Mouse (Mus musculus): ENCODE results near the gene Foxc1. TPM values are rescaled to one million over a fixed set of nuclear protein-coding genes. Genes with fewer than 3 reads are reported as not detected.
A peak's percentile ranks its signal among the peaks of the same experiment; 100 is the strongest.

Foxc1 gene
- total and polyA plus RNA-seq, 2 experiments = 0.05 to 0.09 TPM

DNA sequence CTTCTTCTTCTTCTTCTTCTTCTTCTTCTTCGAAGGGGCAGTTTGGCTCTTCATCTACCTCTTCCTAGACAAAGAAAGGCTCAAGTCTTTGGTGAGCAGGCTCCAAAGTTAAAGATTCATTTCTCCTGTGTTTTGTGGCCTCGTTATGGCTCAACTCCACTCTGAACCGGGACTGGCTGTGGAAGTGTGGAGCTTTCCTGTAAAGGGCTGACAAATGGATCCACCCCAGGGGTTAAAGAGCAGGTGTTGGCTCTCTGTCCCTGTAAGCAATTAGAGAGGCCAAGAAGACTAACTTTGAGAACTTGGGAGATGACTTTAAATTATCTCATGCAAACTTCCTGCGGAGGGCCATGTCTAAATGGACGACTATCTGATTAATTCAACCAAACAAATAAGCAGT is 4.0 kb upstream of the Foxc1 start:
- Histone ChIP-seq H3K4me1 (ENCODE audit: control insufficient read depth, insufficient read depth, low read length) (peaks cover 12% of the 10 kb centered on the region), H3K4me3 (ENCODE audit: insufficient read depth, low read depth, low read length) (no peak overlapping the region), H3K36me3 (ENCODE audit: control insufficient read depth, insufficient read depth, low read length) (no peaks in the 10 kb centered on the region), H3K9ac (ENCODE audit: low read depth, low read length) (no peak overlapping the region), H3K79me2 (ENCODE audit: control insufficient read depth, insufficient read depth, low read length) (no peaks in the 10 kb centered on the region), H3K27ac (replicated peaks; ENCODE audit: insufficient read depth, low read depth, low read length) (no peak overlapping the region), H3K27me3 (ENCODE audit: control insufficient read depth, insufficient read depth, low read length) (peaks cover 31% of the 10 kb centered on the region)
- 15% methylated on average over 5 of the region's 5 CpGs for WGBS
- DNase-seq (ENCODE audit: extremely low read depth, low read depth, low spot score) = no peak
- TF ChIP-seq POLR2A (IDR thresholded peaks at IDR 0.05; ENCODE audit: extremely low read depth, insufficient read depth, low read length) = no peak

DNA sequence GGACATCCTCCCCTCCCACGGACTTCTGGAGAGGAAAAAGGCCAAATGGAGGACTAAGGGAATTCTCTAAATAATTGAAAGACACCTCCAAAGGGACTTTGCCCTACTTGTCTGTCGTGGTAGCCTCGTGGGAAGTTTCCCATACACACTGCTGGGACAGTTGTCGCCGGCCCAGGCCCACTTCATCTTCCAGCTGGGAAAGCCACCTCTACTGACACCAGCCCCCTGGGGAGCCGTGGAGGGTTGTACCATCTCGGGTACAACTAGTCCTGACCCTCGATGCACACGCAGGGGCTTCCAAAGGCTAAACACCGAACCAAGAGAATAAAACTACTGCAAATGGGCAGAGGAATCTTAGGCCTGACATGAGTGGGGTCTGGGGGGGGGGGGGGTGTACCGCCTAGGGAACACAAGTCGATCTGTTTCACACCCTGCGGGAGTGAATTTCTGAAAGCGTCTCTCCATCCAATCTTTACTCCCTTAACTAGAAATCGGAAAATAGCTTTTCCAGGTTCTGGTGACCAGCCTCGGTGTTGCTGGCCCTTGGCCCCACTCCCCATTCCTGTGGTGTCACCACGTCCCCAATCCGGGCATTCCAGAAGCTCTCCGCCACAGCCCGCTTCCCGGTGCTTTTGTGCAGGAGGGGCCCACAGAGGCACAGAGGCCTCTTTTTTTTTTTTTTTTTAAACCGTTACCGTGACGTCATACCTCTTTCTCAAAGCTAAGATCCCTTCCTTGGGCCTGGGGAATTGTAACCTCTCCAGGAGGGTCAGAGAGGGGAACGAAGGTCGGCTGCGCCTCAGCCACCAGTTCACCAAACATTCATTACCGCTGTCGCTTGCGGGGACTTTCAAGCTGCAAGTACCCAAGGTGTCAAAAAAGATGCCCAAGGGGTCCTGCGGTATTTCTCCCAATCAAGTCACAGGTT is 3.0 kb upstream of the Foxc1 start:
- DNase-seq (ENCODE audit: extremely low read depth, low read depth, low spot score) = no peak
- WGBS = 9% methylated on average over 31 of the region's 31 CpGs
- no peaks in the 10 kb centered on the region for H3K36me3 ChIP-seq (ENCODE audit: control insufficient read depth, insufficient read depth, low read length)

GRCm38 (mm10) chr13:31804571-31804970 is 1.9 kb upstream of the Foxc1 start:
- Histone ChIP-seq H3K27me3 (ENCODE audit: control insufficient read depth, insufficient read depth, low read length) (peaks cover 37% of the 10 kb centered on the region), H3K4me1 (ENCODE audit: control insufficient read depth, insufficient read depth, low read length) (peaks cover 12% of the 10 kb centered on the region), H3K36me3 (ENCODE audit: control insufficient read depth, insufficient read depth, low read length) (no peaks in the 10 kb centered on the region), H3K4me3 (ENCODE audit: insufficient read depth, low read depth, low read length) (no peak overlapping the region), H3K27ac (replicated peaks; ENCODE audit: insufficient read depth, low read depth, low read length) (no peak overlapping the region), H3K79me2 (ENCODE audit: control insufficient read depth, insufficient read depth, low read length) (no peaks in the 10 kb centered on the region), H3K9ac (ENCODE audit: low read depth, low read length) (no peak overlapping the region)
- DNase-seq (ENCODE audit: extremely low read depth, low read depth, low spot score) = no peak
- WGBS = 13% methylated on average over 7 of the region's 7 CpGs
- TF ChIP-seq CTCF (IDR thresholded peaks at IDR 0.05; ENCODE audit: low read depth, low read length) = no peak
- TF ChIP-seq POLR2A (IDR thresholded peaks at IDR 0.05; ENCODE audit: extremely low read depth, insufficient read depth, low read length) = no peak

More for the DNA sequence above, 3.0 kb upstream of the Foxc1 start:
- Histone ChIP-seq H3K27me3 (ENCODE audit: control insufficient read depth, insufficient read depth, low read length) (peaks cover 36% of the 10 kb centered on the region), H3K9ac (ENCODE audit: low read depth, low read length) (no peak overlapping the region), H3K4me1 (ENCODE audit: control insufficient read depth, insufficient read depth, low read length) (peaks cover 12% of the 10 kb centered on the region), H3K27ac (replicated peaks; ENCODE audit: insufficient read depth, low read depth, low read length) (no peak overlapping the region), H3K79me2 (ENCODE audit: control insufficient read depth, insufficient read depth, low read length) (no peaks in the 10 kb centered on the region), H3K4me3 (ENCODE audit: insufficient read depth, low read depth, low read length) (no peak overlapping the region)
- TF ChIP-seq POLR2A (IDR thresholded peaks at IDR 0.05; ENCODE audit: extremely low read depth, insufficient read depth, low read length) (no peak), CTCF (IDR thresholded peaks at IDR 0.05; ENCODE audit: low read depth, low read length) (no peak)

GRCm38 (mm10) chr13:31805831-31806427 is 504 bp upstream of the Foxc1 start:
- no peak overlapping the region; the same call in 1 of the 2 replicates for H3K9ac ChIP-seq (ENCODE audit: low read depth, low read length)
- TF ChIP-seq CTCF (IDR thresholded peaks at IDR 0.05; ENCODE audit: low read depth, low read length) (no peak), POLR2A (IDR thresholded peaks at IDR 0.05; ENCODE audit: extremely low read depth, insufficient read depth, low read length) (no peak)
- peaks cover 12% of the 10 kb centered on the region for H3K4me1 ChIP-seq (ENCODE audit: control insufficient read depth, insufficient read depth, low read length)
- no peak for DNase-seq (ENCODE audit: extremely low read depth, low read depth, low spot score)
- no peaks in the 10 kb centered on the region for H3K36me3 ChIP-seq (ENCODE audit: control insufficient read depth, insufficient read depth, low read length)
- no peak overlapping the region for H3K27ac ChIP-seq (replicated peaks; ENCODE audit: insufficient read depth, low read depth, low read length)
- WGBS = 8% methylated on average over 34 of the region's 34 CpGs
- no peaks in the 10 kb centered on the region for H3K79me2 ChIP-seq (ENCODE audit: control insufficient read depth, insufficient read depth, low read length)
- H3K27me3 ChIP-seq (ENCODE audit: control insufficient read depth, insufficient read depth, low read length) = peaks cover 40% of the 10 kb centered on the region
- H3K4me3 ChIP-seq (ENCODE audit: insufficient read depth, low read depth, low read length) = peak overlapping the region; percentile 65; the same call in 1 of the 2 replicates

- Histone ChIP-seq H3K36me3 (ENCODE audit: control insufficient read depth, insufficient read depth, low read length) (no peaks in the 10 kb centered on the region), H3K27ac (replicated peaks; ENCODE audit: insufficient read depth, low read depth, low read length) (no peak overlapping the region), H3K27me3 (ENCODE audit: control insufficient read depth, insufficient read depth, low read length) (peaks cover 41% of the 10 kb centered on the region), H3K4me1 (ENCODE audit: control insufficient read depth, insufficient read depth, low read length) (peaks cover 6% of the 10 kb centered on the region), H3K79me2 (ENCODE audit: control insufficient read depth, insufficient read depth, low read length) (no peaks in the 10 kb centered on the region), H3K9ac (ENCODE audit: low read depth, low read length) (peak overlapping the region; percentile 71), H3K4me3 (ENCODE audit: insufficient read depth, low read depth, low read length) (peak overlapping the region; percentile 65)
- no peak for TF ChIP-seq CTCF (IDR thresholded peaks at IDR 0.05; ENCODE audit: low read depth, low read length)
- TF ChIP-seq POLR2A (IDR thresholded peaks at IDR 0.05; ENCODE audit: extremely low read depth, insufficient read depth, low read length) = no peak
- 3% methylated on average over 101 of the region's 101 CpGs for WGBS
- DNase-seq (ENCODE audit: extremely low read depth, low read depth, low spot score) = no peak
Observed at GRCm38 (mm10) chr13:31806890-31807735, 680 bp downstream of the Foxc1 start.

Data from liver, adult 2 months (tissue).